Mouse (Mus musculus) lung, postnatal 0 days (tissue): ENCODE data around the gene Kifc3. TPM values are rescaled to one million over a fixed set of nuclear protein-coding genes. Genes with fewer than 3 reads are reported as not detected.

ENCODE experiments used
- ATAC-seq: fragments of 200-750 bp; cut with Nextera tagmentation; 2 replicates; pipeline ENCODE4 v1.8.0; 2017; ENCODE audit warnings: moderate library complexity
- DNase-seq: peaks from one replicate; pipeline ENCODE4 v3.0.0-alpha.2; 2016; ENCODE audit warnings: low spot score
- H3K27ac ChIP-seq: fragments of 300-500 bp; sonication (generic); 2 replicates; pipeline ENCODE4 v1.5.1; 2014; ENCODE audit warnings: antibody characterized with exemption, mild to moderate bottlenecking, low read length, mixed read lengths
- H3K27me3 ChIP-seq: fragments of 300-500 bp; sonication (generic); replicated peaks from 2 replicates; pipeline ENCODE4 v1.6.1; 2014; ENCODE audit warnings: low read length, mixed read lengths; ENCODE audit not compliant: insufficient read depth
- H3K36me3 ChIP-seq: fragments of 300-500 bp; sonication (generic); 2 replicates; pipeline ENCODE4 v1.6.1; 2014; ENCODE audit warnings: low read length, mixed read lengths; ENCODE audit not compliant: insufficient read depth
- H3K4me1 ChIP-seq: fragments of 300-500 bp; sonication (generic); 2 replicates; pipeline ENCODE4 v1.6.1; 2014; ENCODE audit warnings: antibody characterized with exemption, low read depth, low read length, mixed read lengths; ENCODE audit not compliant: insufficient read depth
- H3K4me2 ChIP-seq: fragments of 300-500 bp; sonication (generic); replicated peaks from 2 replicates; pipeline ENCODE4 v1.6.1; 2014; ENCODE audit warnings: low read depth, mild to moderate bottlenecking, low read length, moderate library complexity, mixed read lengths
- H3K4me3 ChIP-seq: fragments of 300-500 bp; sonication (generic); 2 replicates; pipeline ENCODE4 v1.5.1; 2014; ENCODE audit warnings: low read depth, low read length
- H3K9ac ChIP-seq: fragments of 300-500 bp; sonication (generic); replicated peaks from 2 replicates; pipeline ENCODE4 v1.6.1; 2014; ENCODE audit warnings: low read depth, mild to moderate bottlenecking
- H3K9me3 ChIP-seq: fragments of 300-500 bp; sonication (generic); 2 replicates; pipeline ENCODE4 v1.6.1; 2016; ENCODE audit warnings: low read length, mixed read lengths
- CTCF ChIP-seq: IDR thresholded peaks from 2 replicates; pipeline ENCODE4 v1.5.1; 2016; ENCODE audit warnings: antibody characterized with exemption, mild to moderate bottlenecking
- EP300 ChIP-seq: IDR thresholded peaks from 2 replicates; pipeline ENCODE4 v1.6.1; 2016; ENCODE audit warnings: antibody characterized with exemption, mild to moderate bottlenecking, control low read depth
- WGBS: fragments of 180-500 bp; shearing (Covaris S2); extraction: QIAGEN DNeasy Blood & Tissue Kit; methylation state at CpG from one replicate; pipeline ENCODE4 v1.1.7; 2014; 5-methylcytosine and 5-hydroxymethylcytosine counted together
- polyA plus RNA-seq: library from polyadenylated mRNA; unstranded; fragments of >200 nt; fragmentation: Nextera tagmentation; extraction: Ambion mirVana; gene quantifications from 2 replicates; pipeline ENCODE4 v1.2.1, GENCODE M21; 2015

The Kifc3 gene
- polyA plus RNA-seq, 1 experiment from 2014 or later: 23.7 TPM

DNA sequence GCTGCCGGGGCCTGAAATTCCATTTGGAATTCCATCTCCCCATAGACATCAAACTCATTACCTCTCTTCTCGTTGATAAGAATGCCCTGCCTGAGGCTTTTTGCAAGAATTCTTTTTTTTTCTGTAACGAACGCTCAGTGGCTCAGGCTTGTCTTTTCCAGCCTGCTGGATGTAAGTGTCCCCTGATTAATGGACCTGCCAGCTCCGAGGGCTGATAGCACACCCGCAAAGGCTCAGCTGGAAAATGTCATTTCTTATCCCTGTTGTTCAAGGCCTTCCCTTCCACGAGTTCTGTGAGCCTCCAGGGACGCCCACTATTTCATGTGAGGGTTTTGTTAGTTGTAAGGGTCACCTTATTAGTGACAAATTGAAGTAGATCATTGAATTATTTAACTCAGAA is 3.3 kb upstream of the Kifc3 start:
- H3K4me2 ChIP-seq: no peak overlapping the region
- no peak overlapping the region for H3K9ac ChIP-seq
- H3K36me3 ChIP-seq: no peaks in the 10 kb centered on the region
- no peaks in the 10 kb centered on the region for H3K27me3 ChIP-seq
- no peaks in the 10 kb centered on the region for H3K4me1 ChIP-seq
- no peak overlapping the region for H3K4me3 ChIP-seq
- DNase-seq (no peak), ATAC-seq (no peak)
- 11% methylated on average over 8 of the region's 8 CpGs for WGBS
- H3K27ac ChIP-seq: no peak overlapping the region
- TF ChIP-seq CTCF (no peak), EP300 (no peak)
- H3K9me3 ChIP-seq: no peaks in the 10 kb centered on the region

DNA sequence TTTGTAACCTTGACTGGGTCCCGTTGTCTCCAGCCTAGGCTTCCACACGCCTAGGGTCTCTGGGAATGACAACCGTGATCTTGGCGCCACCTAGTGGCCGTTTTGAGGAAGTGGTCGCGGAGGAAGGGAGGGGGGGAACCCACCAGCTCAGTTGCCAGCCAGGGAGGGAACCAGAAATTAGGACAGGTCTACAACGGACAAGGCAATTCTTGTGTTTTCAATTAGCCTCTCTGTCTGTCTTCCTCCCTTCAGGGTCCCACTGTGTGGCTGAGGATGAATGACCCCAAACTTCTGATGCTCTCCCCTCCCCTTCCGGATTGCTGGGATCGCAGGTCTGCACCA is 1.4 kb upstream of the Kifc3 start:
- TF ChIP-seq CTCF: peak; percentile 98
- no peak for TF ChIP-seq EP300
- Histone ChIP-seq H3K27me3 (no peaks in the 10 kb centered on the region), H3K9ac (no peak overlapping the region), H3K4me3 (no peak overlapping the region), H3K4me1 (no peaks in the 10 kb centered on the region), H3K36me3 (no peaks in the 10 kb centered on the region), H3K9me3 (no peaks in the 10 kb centered on the region), H3K27ac (no peak overlapping the region), H3K4me2 (no peak overlapping the region)
- 19% methylated on average over 10 of the region's 10 CpGs for WGBS
- peak; percentile 70 for ATAC-seq
- peak; percentile 74 for DNase-seq

DNA sequence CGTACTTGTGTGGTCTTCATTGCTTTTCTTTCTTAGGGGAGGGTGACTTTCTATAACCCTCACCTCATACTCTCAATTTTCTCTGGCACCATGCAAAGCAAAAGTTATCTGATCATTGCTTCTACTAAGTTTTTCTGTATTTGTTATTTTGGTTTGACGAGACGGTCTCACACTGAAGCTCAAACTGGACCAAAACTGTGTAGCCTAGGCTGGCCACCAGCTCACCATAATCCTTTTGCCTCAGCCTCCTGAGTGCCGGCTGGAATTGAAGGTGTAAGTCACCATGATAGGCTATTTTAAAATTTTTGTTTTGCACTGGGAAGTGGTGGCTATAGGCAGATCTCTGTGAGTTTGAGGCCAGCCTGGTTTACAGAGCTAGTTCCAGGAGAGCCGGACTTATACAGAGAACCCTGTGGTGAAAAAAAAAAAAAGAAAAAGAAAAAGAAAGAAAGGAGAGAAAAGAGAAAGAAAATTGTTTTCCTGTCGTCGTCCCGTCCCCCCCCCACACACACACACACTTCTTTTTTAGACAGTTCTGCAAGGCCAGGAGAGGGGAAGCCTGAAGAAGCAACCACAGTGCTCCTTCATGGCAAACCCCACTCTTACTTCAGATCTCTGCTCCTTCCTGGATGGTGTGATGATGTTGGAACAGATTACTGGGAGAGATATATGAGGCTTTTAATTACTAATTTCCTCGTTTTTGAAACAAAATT is 870 bp upstream of the Kifc3 start:
- DNase-seq: no peak
- H3K9ac ChIP-seq: no peak overlapping the region
- H3K9me3 ChIP-seq: no peaks in the 10 kb centered on the region
- no peak overlapping the region for H3K27ac ChIP-seq
- H3K4me1 ChIP-seq: no peaks in the 10 kb centered on the region
- 53% methylated on average over 9 of the region's 9 CpGs for WGBS
- no peak for ATAC-seq
- H3K4me2 ChIP-seq: no peak overlapping the region
- H3K4me3 ChIP-seq: no peak overlapping the region
- no peaks in the 10 kb centered on the region for H3K27me3 ChIP-seq
- no peak for TF ChIP-seq EP300
- no peak for TF ChIP-seq CTCF
- H3K36me3 ChIP-seq: no peaks in the 10 kb centered on the region

DNA sequence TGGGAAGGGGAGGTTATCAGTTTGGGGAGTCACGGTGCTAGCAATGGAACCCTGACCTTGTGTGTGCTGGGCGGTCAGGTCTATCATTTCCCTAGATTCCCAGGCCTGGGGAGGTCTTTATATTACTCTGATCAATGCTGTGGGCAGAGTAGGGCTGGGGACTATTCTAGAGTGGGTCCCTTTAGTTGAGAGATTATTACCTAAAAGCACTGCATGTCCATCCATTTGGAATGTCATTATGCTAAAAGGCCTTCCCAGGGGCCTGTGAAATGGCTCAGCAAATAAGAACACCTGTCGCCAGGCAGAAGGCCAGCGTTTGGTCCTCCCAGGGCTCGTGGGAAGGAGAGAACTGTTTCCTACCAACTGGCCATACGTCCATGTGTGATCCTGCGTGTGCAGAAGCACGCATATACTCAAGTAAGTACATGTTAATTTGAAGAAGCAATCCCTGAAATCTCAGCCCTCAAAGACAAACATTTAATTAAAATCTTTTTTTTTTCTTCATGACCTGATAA is 499 bp downstream of the Kifc3 start:
- ATAC-seq: no peak
- WGBS: 75% methylated on average over 8 of the region's 8 CpGs
- TF ChIP-seq CTCF: no peak
- TF ChIP-seq EP300: no peak
- DNase-seq: no peak
- H3K9me3 ChIP-seq: no peaks in the 10 kb centered on the region
- no peak overlapping the region for H3K9ac ChIP-seq
- no peaks in the 10 kb centered on the region for H3K36me3 ChIP-seq
- H3K4me2 ChIP-seq: no peak overlapping the region
- no peak overlapping the region for H3K4me3 ChIP-seq
- no peaks in the 10 kb centered on the region for H3K4me1 ChIP-seq
- H3K27me3 ChIP-seq: no peaks in the 10 kb centered on the region
- no peak overlapping the region for H3K27ac ChIP-seq

DNA sequence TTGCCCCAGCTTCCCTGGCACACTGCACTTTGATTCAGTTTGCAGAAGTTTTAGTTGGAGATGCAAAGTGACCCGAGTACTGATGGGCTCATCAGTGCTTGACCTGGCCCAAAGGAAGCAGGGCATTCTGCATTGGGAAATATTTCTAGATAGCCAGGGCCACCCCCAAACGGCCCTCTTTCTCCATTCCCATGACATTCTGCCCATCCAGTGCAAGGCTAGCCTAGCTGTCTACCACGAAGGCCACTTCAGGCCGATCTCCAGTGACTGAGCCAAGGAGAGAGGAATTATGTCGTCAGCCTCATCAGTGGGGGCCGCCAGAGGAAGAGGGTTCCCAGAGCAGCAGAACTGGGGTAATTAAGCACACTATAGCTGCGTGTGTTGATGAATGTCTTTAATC is 1.1 kb downstream of the Kifc3 start:
- Histone ChIP-seq H3K27ac (no peak overlapping the region), H3K4me2 (no peak overlapping the region), H3K27me3 (no peaks in the 10 kb centered on the region), H3K4me1 (no peaks in the 10 kb centered on the region), H3K36me3 (no peaks in the 10 kb centered on the region), H3K4me3 (no peak overlapping the region), H3K9ac (no peak overlapping the region), H3K9me3 (no peaks in the 10 kb centered on the region)
- DNase-seq: no peak
- TF ChIP-seq CTCF (no peak), EP300 (no peak)
- WGBS: 66% methylated on average over 7 of the region's 7 CpGs
- no peak for ATAC-seq

GRCm38 (mm10) chr8:95200001-95200405 is 2.6 kb downstream of the Kifc3 start:
- H3K4me2 ChIP-seq: no peak overlapping the region
- DNase-seq (peak; percentile 18), ATAC-seq (no peak)
- H3K4me1 ChIP-seq: no peaks in the 10 kb centered on the region
- H3K27me3 ChIP-seq: no peaks in the 10 kb centered on the region
- H3K4me3 ChIP-seq: no peak overlapping the region
- WGBS: 67% methylated on average over 9 of the region's 9 CpGs
- H3K9me3 ChIP-seq: no peaks in the 10 kb centered on the region
- no peaks in the 10 kb centered on the region for H3K36me3 ChIP-seq
- H3K9ac ChIP-seq: no peak overlapping the region
- TF ChIP-seq EP300 (no peak), CTCF (no peak)
- H3K27ac ChIP-seq: no peak overlapping the region

DNA sequence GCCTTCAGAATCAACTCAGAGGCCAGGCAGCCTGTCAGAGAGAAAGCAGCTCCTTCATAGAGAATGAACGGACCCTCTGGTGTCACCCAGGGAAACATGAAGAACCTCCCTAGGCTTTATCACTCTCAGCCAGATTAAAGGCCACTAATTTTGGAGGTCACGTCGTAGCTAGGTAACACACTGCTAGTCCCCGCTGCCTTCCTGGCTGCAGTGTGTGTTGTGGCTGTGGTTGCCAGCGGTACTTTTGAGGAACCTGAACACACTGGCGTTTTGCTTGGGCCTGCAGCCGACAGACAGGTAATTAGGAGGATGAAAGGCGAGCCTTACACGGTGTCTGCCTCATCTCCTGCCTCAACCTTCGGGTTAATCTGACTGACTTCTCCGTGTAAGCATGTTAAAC is 6.9 kb downstream of the Kifc3 start:
- Histone ChIP-seq H3K9me3 (no peaks in the 10 kb centered on the region), H3K4me3 (no peak overlapping the region), H3K4me2 (no peak overlapping the region), H3K27me3 (no peaks in the 10 kb centered on the region), H3K36me3 (no peaks in the 10 kb centered on the region), H3K9ac (no peak overlapping the region), H3K4me1 (no peaks in the 10 kb centered on the region), H3K27ac (no peak overlapping the region)
- no peak for DNase-seq
- ATAC-seq: no peak
- WGBS: 64% methylated on average over 11 of the region's 11 CpGs
- TF ChIP-seq CTCF: no peak
- no peak for TF ChIP-seq EP300
